Mouse (Mus musculus) liver, postnatal 0 days (tissue): ENCODE measurements at regions not wholly inside any gene's neighbourhood (a gene's known extent, or its start where the extent isn't known, plus 50 kb on each side); places are given as distances from the start of the nearest gene placed in this dataset.

Source experiments
- ATAC-seq: fragments of 200-750 bp; cut with Nextera tagmentation; 2 replicates; pipeline ENCODE4 v1.8.0; 2017; ENCODE audit warnings: mild to moderate bottlenecking, moderate library complexity
- DNase-seq: peaks from one replicate; pipeline ENCODE4 v3.0.0-alpha.2; 2016
- H3K27ac ChIP-seq: fragments of 300-500 bp; sonication (generic); 2 replicates; pipeline ENCODE4 v1.5.1; 2014; ENCODE audit warnings: antibody characterized with exemption, moderate library complexity, mild to moderate bottlenecking, low read depth
- H3K27me3 ChIP-seq: fragments of 300-500 bp; sonication (generic); 2 replicates; pipeline ENCODE4 v1.6.1; 2014; ENCODE audit warnings: low read length, control low read depth, mixed read lengths; ENCODE audit not compliant: insufficient read depth
- H3K36me3 ChIP-seq: fragments of 300-500 bp; sonication (generic); replicated peaks from 2 replicates; pipeline ENCODE4 v1.6.1; 2014; ENCODE audit warnings: mild to moderate bottlenecking, control low read depth, low read length, moderate library complexity, mixed read lengths; ENCODE audit not compliant: insufficient read depth
- H3K4me1 ChIP-seq: fragments of 300-500 bp; sonication (generic); 2 replicates; pipeline ENCODE4 v1.6.1; 2014; ENCODE audit warnings: antibody characterized with exemption, mild to moderate bottlenecking, control low read depth; ENCODE audit not compliant: insufficient read depth
- H3K4me2 ChIP-seq: fragments of 300-500 bp; sonication (generic); 2 replicates; pipeline ENCODE4 v1.6.1; 2014; ENCODE audit warnings: low read depth, mild to moderate bottlenecking, low read length, moderate library complexity, mixed read lengths
- H3K4me3 ChIP-seq: fragments of 300-500 bp; sonication (generic); 2 replicates; pipeline ENCODE4 v1.5.1; 2014; ENCODE audit warnings: low read depth, low read length
- H3K9ac ChIP-seq: fragments of 300-500 bp; sonication (generic); replicated peaks from 2 replicates; pipeline ENCODE4 v1.6.1; 2014; ENCODE audit warnings: mild to moderate bottlenecking, moderate library complexity
- H3K9me3 ChIP-seq: fragments of 300-500 bp; sonication (generic); 2 replicates; pipeline ENCODE4 v1.6.1; 2016; ENCODE audit warnings: mild to moderate bottlenecking, control low read depth, low read length, mixed read lengths
- CTCF ChIP-seq: sonication (generic); IDR thresholded peaks from 2 replicates; pipeline ENCODE4 v1.5.1; 2016; ENCODE audit warnings: antibody characterized with exemption, low read depth
- EP300 ChIP-seq: IDR thresholded peaks from 2 replicates; pipeline ENCODE4 v1.6.1; 2016; ENCODE audit warnings: antibody characterized with exemption, low read depth, mild to moderate bottlenecking
- WGBS: fragments of 180-500 bp; shearing (Covaris S2); extraction: QIAGEN DNeasy Blood & Tissue Kit; methylation state at CpG from one replicate; pipeline ENCODE4 v1.1.7; 2014; ENCODE audit not compliant: insufficient replicate concordance; 5-methylcytosine and 5-hydroxymethylcytosine counted together

DNA sequence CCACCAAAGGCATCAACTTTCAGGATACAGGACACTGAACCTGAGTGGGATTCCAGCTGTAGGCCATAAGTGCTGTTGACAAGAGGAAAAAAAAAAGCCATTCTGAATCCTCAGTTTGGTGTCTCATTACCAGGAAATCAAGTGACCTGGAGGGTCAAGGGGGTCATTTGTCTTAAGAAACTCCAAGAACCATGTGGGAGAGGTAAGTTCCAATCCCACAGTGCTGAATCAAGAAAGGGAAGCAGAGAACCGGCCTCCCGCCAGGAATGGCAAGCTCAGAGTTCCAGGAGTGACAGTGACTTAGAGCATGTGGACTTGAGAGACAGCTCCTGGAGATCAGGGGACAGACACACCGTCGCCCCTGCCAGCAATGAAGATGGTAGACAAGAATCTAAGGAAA is 67.5 kb upstream of the Peli2 start:
- H3K27me3 ChIP-seq, result no peaks in the 10 kb centered on the region
- TF ChIP-seq EP300 (no peak), CTCF (no peak)
- DNase-seq, result no peak
- H3K4me3 ChIP-seq, result no peak overlapping the region
- no peak overlapping the region for H3K9ac ChIP-seq
- H3K4me1 ChIP-seq, result no peaks in the 10 kb centered on the region
- WGBS, result 71% methylated on average over 4 of the region's 4 CpGs
- no peak overlapping the region for H3K4me2 ChIP-seq
- H3K36me3 ChIP-seq, result no peaks in the 10 kb centered on the region
- no peak for ATAC-seq
- no peaks in the 10 kb centered on the region for H3K9me3 ChIP-seq
- no peak overlapping the region for H3K27ac ChIP-seq

DNA sequence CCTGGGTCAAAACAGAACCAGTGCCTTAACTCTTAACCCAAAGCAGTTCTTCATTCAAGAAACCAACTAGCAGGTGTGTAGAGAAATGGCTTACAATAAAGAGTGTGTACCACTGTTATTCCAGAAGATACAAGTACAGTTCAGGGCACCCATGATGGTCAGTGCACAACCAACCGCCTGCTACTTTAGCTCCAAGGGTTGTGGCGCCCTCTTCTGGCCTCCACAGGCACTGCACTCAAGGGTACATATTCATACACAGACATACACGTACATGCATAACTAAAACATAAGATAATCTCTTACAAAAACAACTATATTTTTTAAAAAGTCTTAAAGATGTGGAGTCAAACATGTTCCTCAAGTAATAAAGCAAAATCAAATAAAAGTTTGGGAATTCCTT is 65.9 kb upstream of the Peli2 start:
- TF ChIP-seq EP300, result no peak
- TF ChIP-seq CTCF, result peak; percentile 52
- no peak overlapping the region for H3K4me2 ChIP-seq
- no peak overlapping the region for H3K9ac ChIP-seq
- no peaks in the 10 kb centered on the region for H3K9me3 ChIP-seq
- H3K4me3 ChIP-seq, result no peak overlapping the region
- no peaks in the 10 kb centered on the region for H3K27me3 ChIP-seq
- H3K36me3 ChIP-seq, result no peaks in the 10 kb centered on the region
- no peak overlapping the region for H3K27ac ChIP-seq
- no peak for DNase-seq
- WGBS, result 71% methylated on average over 3 of the region's 3 CpGs
- ATAC-seq, result no peak
- peaks cover 9% of the 10 kb centered on the region; the same call in 1 of the 2 replicates for H3K4me1 ChIP-seq

DNA sequence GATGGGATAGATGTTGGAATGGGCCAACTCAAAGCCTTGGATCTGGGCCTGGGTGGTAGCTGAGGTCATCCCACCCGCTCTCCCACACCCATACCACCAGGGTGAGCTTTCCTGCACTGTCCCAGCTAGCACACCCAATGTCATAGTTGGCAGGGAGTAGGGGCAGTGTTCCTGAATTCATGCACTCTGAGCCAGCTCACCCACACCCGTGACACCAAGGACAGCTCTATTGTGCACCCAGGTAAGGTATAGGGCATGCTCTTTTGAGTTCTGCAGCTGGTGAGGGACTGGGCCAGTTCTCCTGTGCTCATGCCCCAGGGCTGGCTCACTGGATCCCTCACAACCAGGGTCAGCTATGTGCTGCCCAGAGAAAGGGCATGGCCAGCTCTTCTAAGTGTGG is 64.8 kb upstream of the Peli2 start:
- ATAC-seq, result no peak
- no peaks in the 10 kb centered on the region for H3K36me3 ChIP-seq

DNA sequence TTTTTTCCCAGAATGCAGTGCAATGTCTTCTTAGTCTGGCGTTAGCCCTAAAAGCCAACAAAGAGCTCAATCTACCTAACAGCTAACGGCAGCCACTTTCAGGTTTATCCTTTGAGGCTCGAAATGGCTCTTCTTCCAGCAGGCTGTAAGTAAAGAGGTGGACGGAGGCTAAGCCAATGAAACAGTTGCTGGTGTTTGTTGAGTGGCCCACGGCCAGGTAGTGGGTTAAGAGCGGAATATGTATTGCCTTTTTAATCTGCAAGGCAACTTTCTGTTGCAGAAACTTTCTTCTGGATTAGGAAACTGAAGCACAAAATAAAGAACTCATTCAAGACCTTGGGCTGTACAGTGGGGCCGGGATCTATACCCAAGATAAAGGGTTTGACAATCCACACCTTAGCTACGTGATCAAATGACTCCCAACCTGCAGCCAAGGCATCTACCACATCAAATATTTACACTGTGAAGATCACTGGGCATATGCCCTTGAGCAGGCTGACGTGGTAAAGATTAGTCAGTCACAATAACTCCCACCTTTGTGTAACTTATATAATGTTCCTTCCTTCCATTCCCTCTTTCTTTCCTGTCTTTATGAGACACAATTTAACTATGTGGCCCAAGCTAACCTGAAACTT is 62.3 kb upstream of the Peli2 start:
- WGBS, result 59% methylated on average over 9 of the region's 9 CpGs
- H3K9ac ChIP-seq, result no peak overlapping the region
- no peak overlapping the region for H3K4me2 ChIP-seq
- ATAC-seq, result peak; percentile 78
- H3K27ac ChIP-seq, result no peak overlapping the region; the same call in 1 of the 2 replicates
- H3K4me3 ChIP-seq, result no peak overlapping the region
- peaks cover 9% of the 10 kb centered on the region; the same call in 1 of the 2 replicates for H3K4me1 ChIP-seq
- TF ChIP-seq EP300 (no peak), CTCF (no peak)
- H3K27me3 ChIP-seq, result no peaks in the 10 kb centered on the region
- DNase-seq, result peak; percentile 20
- H3K9me3 ChIP-seq, result no peaks in the 10 kb centered on the region
- H3K36me3 ChIP-seq, result no peaks in the 10 kb centered on the region

More for the DNA sequence above, 64.8 kb upstream of the Peli2 start:
- no peak overlapping the region for H3K27ac ChIP-seq
- no peak overlapping the region for H3K4me2 ChIP-seq
- no peak overlapping the region for H3K4me3 ChIP-seq
- no peak for DNase-seq
- no peak for TF ChIP-seq CTCF
- no peak for TF ChIP-seq EP300
- H3K9ac ChIP-seq, result no peak overlapping the region
- peaks cover 9% of the 10 kb centered on the region; the same call in 1 of the 2 replicates for H3K4me1 ChIP-seq
- H3K9me3 ChIP-seq, result no peaks in the 10 kb centered on the region
- H3K27me3 ChIP-seq, result no peaks in the 10 kb centered on the region
- WGBS, result 87% methylated on average over 2 of the region's 2 CpGs

DNA sequence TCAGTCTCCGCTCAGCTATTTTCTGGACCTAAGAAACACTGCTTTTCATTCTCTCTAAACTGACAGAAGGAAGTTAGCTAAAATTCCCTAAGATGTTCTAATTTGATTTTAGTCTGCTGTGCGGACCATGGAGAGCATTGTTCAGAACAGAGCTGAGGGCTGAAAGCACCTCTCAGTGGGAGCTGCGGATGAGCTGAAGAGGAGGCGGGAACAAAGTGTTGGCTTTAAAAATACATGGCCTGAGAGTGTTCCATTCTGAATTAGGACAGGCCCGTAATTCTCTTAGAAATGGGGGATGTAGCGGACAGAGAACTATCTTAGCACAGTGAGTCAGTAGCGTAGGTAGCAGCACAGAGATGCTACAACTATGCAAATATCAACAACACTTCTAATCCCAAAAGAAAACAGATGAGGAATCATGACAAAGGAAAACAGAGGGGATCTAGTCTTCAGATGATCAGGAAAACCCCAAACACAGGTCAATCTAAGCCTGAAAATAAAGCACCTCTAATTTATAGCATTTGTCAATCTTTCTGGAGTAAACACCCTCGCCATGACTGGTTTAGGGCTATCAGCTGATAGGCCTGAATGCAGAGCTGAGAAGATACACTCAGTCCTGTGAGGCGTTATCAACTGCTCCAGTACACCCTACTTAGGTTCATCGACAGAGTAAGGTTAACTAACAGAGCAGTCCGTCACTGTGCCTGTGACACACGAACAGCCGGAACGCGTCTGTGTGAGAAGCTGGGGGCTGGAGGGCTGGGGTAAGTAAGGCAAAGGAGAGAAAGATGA is 60.8 kb upstream of the Peli2 start:
- no peak overlapping the region for H3K4me3 ChIP-seq
- H3K4me1 ChIP-seq, result peaks cover 9% of the 10 kb centered on the region; the same call in 1 of the 2 replicates
- H3K27me3 ChIP-seq, result no peaks in the 10 kb centered on the region
- no peaks in the 10 kb centered on the region for H3K9me3 ChIP-seq
- TF ChIP-seq EP300, result no peak
- TF ChIP-seq CTCF, result no peak
- H3K9ac ChIP-seq, result no peak overlapping the region
- no peak overlapping the region for H3K27ac ChIP-seq
- ATAC-seq, result no peak
- DNase-seq, result no peak
- no peaks in the 10 kb centered on the region for H3K36me3 ChIP-seq
- H3K4me2 ChIP-seq, result no peak overlapping the region
- 72% methylated on average over 15 of the region's 15 CpGs for WGBS

DNA sequence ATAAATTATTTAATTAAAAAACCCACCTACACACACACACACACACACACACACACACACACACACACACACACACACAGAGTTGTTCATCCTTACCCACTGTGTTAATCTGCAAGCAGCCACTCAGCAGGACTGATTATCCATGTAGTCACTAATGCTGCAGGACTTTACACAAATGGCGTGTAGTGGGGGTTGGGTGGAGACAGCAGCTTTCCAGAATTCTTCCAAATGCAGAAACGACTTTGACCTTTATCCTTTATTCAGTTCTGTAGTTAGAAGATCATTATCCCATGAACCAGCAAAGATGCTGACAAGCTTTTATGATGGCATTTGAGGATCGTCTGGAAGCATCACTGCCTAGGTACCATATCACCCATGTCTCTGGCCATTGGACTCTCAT is 52.0 kb upstream of the Peli2 start:
- Histone ChIP-seq H3K27me3 (no peaks in the 10 kb centered on the region), H3K4me1 (0 out of 2 replicates have a peak, but pooled peaks cover 4% of the 10 kb centered on the region), H3K9ac (no peak overlapping the region), H3K36me3 (no peaks in the 10 kb centered on the region), H3K9me3 (no peaks in the 10 kb centered on the region), H3K4me2 (no peak overlapping the region), H3K4me3 (no peak overlapping the region), H3K27ac (no peak overlapping the region)
- 74% methylated on average over 3 of the region's 3 CpGs for WGBS
- no peak for TF ChIP-seq EP300
- no peak for TF ChIP-seq CTCF
- no peak for ATAC-seq
- DNase-seq, result no peak
